Mouse (Mus musculus) retina, adult 2 months (tissue): ENCODE measurements at regions not wholly inside any gene's neighbourhood (a gene's known extent, or its start where the extent isn't known, plus 50 kb on each side); places are given as distances from the start of the nearest gene placed in this dataset.

ENCODE experiments used
- DNase-seq: peaks from one replicate; pipeline ENCODE4 v3.0.0-alpha.2; 2012; ENCODE audit warnings: low read depth, low spot score

GRCm38 (mm10) chr11:112412434-112412833 lies 369.6 kb upstream of the Sox9 start:
- no peak for DNase-seq

DNA sequence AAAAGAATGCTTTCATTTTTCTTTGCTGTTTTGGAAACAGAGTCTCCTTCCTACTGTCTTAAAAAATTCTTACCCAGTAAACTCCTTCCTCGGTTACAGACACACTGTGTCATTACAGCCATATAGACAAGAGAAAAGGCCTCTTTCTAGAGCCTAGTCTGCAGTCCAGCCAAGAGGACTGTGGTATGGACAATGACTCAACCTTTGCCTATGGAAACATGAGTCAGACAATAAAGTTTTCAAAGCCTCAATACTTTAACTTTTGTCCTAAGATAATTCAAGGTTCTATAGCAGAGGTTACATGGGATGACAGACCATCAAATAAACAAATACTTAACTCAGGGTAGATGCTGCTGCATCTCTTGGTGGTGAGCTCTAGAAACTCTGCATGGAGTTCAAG lies 339.4 kb upstream of the Sox9 start:
- no peak for DNase-seq

DNA sequence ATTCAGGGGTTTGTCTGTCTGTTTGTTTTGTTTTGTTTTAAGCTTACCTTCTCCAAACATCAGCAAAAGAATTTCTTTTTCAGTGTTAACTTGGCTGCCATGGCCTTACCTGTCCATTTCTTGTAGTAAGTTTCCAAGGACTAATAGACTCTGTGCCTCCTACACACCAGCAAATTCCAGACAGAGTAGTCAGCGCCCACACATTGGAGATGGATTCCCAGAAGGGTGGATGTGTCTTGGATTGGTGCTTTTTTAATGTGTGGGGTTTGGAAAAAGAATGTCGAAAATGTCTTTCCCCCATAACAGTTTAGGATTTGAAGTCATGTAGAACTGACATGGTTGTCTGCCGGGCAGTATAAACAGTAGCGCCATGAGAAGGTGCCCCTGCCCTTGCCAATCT lies 338.1 kb upstream of the Sox9 start:
- DNase-seq: no peak

GRCm38 (mm10) chr11:112449632-112450031 lies 332.4 kb upstream of the Sox9 start:
- DNase-seq: no peak

- no peak for DNase-seq
These were observed 331.8 kb upstream of the Sox9 start for GRCm38 (mm10) chr11:112450227-112450626.

DNA sequence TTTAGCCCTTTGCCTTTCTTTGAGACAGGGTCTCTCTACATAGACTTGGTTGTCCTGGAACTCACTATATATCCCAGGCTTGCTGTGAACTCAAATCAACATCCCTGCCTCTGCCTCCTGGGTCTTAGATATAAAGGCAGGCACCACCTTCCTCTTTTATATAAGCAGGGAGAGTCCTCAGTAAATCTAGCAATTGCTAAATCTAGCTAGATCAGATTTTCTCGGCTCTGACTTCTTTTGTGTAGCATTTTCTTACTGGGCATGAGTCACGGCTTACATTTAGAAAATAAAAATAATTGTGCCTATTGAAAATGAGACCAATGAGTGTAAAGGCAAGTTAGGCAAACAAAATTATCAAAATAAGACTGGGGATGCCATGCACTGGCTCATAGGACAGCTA lies 323.9 kb upstream of the Sox9 start:
- no peak for DNase-seq

GRCm38 (mm10) chr11:112463121-112463520 lies 318.9 kb upstream of the Sox9 start:
- DNase-seq: no peak

GRCm38 (mm10) chr11:112464386-112464785 lies 317.6 kb upstream of the Sox9 start:
- no peak for DNase-seq

DNA sequence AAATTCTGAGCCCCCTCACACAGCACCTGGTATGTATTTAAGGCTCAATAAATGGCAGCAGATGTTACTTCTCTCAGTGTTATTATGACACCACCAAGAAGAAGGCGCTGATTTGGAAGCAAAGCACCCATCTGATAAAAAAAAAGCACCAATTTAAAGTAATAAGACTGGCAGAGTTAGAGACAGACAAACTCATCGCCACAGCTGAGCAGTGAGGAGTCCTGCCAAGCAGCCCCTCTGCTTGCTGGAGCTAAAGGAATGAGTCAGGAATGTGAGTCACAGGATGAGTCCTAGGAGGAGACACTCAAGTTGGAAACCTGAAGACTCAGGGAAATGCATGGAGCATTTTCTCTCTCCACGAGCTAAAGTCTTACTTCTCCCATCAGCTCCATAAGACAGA lies 311.7 kb upstream of the Sox9 start:
- DNase-seq: no peak

DNA sequence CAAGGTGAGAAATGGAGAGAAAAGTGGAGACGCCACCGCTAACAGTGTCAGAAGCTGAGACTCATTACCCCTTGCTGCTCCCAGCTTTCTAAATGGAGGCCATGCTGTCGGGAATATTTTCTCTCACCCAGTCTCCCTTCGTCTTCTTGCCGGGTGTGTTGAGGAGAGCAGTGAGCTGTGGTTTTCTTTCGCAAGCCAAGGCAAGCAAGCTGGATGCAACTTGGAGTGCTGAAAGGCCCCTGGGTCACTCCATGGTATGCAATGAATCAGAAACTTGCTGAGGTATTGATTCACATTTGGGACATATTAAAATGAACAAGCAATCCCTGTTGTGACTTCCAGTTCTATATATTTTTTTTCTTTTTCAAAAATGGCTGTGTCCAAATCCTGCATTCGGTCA lies 308.8 kb upstream of the Sox9 start:
- no peak for DNase-seq

GRCm38 (mm10) chr11:112473681-112474080 lies 308.3 kb upstream of the Sox9 start:
- DNase-seq: no peak

GRCm38 (mm10) chr11:112480360-112480759 lies 301.7 kb upstream of the Sox9 start:
- no peak for DNase-seq

DNA sequence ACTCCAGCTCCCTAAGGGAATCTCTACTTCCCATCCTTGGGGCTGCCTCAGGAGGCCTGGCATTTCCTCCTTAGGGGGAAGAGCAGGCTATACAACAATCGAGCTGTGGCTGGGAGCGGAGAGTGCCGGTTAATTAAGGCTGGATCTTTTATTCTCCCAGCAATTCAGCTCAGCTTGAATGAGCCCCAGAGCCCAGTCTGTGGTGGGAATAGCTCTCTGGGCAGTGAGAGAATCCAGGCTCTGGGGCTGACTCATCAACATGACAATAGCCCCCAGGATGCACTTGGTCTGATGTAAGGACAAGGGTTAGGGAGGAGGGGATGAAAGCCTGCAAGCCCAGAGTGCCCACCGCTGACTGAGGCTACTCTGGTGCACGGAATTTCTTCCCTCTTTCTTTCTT lies 280.2 kb upstream of the Sox9 start:
- no peak for DNase-seq

- no peak for DNase-seq
These were observed 262.9 kb upstream of the Sox9 start for GRCm38 (mm10) chr11:112519076-112519475.

- DNase-seq: no peak
These were observed 257.0 kb upstream of the Sox9 start for GRCm38 (mm10) chr11:112524983-112525382.

GRCm38 (mm10) chr11:112542573-112542972 lies 239.5 kb upstream of the Sox9 start:
- DNase-seq: no peak

DNA sequence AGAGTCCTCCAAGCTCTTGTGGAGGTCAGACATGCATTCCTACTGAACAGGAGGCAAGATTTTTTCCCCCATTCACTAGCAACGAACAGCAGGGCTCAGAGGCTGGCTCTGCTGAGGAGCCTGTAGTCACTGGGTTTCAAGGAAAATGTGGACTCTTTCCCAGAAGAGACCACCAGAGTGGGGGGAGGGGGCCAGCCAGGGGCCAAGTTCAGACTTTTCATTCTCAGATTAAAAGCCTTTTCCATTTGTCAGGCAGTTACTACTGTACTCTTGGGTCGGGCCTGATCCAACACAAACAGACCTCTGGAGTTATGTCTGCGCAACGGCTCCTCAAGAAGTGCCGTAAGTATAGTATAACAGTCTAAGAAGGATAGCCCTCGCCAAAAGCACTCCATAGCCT lies 238.6 kb upstream of the Sox9 start:
- no peak for DNase-seq

DNA sequence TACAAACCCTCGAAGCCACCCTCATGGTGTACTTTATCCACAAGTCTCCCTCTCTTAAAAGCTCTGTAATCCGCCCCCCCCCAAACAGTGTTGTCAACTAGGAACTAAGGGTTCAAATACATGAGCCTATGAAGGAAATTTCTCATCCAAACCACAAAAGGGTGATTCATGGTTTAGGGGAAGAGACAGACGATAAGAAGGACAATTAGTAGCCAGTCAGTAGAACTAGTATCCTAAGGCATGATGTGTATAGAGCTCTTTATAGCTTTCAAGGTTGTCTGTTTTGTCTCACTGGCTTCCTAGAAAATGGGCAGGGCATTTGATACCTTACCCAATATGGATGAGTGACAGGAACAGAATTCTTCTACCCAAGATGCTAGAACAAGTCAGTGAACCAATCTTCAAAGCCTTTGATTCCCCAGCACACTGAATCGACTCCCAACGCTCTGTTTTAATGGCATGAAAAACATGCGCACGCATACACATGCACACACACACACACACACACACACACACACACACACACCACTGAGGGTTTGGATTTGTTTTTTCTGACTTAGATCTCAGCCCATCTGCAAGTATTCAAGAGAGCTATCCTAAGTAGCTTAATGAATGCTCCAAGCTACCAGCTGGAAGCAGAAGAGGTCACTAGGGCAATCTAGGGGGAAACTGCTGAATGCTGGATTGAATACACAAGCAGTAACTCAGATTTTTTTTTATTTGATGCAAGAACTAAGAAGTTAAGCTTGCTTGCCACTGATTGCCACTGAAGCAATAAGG lies 236.6 kb upstream of the Sox9 start:
- DNase-seq: no peak

DNA sequence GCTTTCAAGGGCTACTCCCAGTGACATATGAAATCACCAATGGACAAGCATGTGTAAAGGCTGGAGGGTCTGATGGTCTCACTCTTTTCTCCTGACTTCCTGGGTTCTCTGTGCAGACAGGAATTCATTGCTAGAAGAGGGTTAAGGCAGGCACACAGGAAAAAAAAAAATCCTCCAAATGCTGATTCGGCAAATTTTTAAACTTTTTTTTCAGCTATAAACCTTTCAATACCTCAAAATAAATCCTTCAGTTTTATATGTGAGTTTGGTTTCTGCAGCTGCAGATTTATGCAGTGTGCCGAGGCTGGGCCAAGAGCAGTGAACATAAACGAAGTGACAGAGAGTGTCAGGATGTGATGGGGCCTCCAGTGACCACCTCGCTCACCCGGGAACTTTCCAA lies 235.9 kb upstream of the Sox9 start:
- no peak for DNase-seq

DNA sequence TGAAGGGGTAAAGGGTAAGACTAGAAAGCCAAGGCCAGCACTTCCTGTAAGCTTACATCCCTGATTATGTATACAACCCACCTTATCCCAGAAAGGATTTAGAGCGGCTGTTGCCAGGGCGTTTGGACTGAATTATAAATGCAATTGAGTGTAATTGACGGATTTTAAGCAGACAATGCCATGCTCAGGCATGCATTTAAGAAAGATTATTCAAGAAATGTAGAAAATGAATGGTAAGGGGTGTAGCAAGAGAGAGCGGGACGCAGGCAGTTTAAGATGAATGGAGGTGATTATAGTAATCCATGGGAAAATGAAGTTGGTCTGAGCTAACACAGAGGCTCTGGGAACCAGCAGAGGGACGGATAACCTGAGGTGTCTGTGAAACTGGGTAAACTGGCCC lies 229.2 kb upstream of the Sox9 start:
- DNase-seq: no peak

GRCm38 (mm10) chr11:112563027-112563426 lies 219.0 kb upstream of the Sox9 start:
- no peak for DNase-seq

GRCm38 (mm10) chr11:112564706-112565215 lies 217.3 kb upstream of the Sox9 start:
- DNase-seq: no peak

DNA sequence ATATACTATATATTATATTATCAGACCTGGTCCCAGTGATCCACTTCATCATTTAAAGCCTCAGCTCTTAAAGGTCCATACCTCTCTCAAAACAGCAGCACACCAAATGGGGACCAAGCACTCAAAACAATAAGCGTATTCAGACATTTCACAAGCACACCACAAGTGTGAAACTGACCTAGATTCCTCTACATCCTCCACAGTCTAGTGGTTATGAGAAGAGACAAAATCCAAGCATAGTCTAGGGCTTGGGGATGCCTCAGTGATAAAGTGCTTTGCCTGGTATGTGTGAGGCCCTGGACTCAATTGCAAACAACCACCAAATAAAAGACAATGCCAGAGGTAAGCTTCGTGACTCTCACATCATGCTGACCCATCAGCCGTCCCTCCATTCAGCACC lies 216.0 kb upstream of the Sox9 start:
- DNase-seq: no peak

GRCm38 (mm10) chr11:112587386-112587785 lies 194.6 kb upstream of the Sox9 start:
- DNase-seq: no peak
